7 mouse cellular contexts compared by ENCODE assay signal in genomic region chr13:20184239-20185033, GRCm38 (mm10).
A peak's percentile ranks its signal among the peaks of the same experiment; 100 is the strongest.
DNase-seq lines count a peak whose midpoint lies in the region; ATAC-seq and TF ChIP-seq lines count a peak whose summit lies in the region.

No protein-coding gene starts in this region.

- no peaks in the 10 kb centered on the region for H3K9me3 ChIP-seq in heart, embryonic 11.5 days (replicated peaks; ENCODE audit: control insufficient read depth, low read length)

- no peak overlapping the region for H3K9ac ChIP-seq in heart, embryonic 11.5 days (ENCODE audit: low read depth, low read length)

- H3K4me2 ChIP-seq in heart, embryonic 11.5 days = no peak overlapping the region

- peaks cover 12% of the 10 kb centered on the region for H3K4me1 ChIP-seq in heart, embryonic 11.5 days (ENCODE audit: control insufficient read depth, insufficient read depth, low read length)
- H3K4me1 ChIP-seq in lung, adult 2 months (ENCODE audit: control insufficient read depth, insufficient read depth, low read length) = peaks cover 28% of the 10 kb centered on the region

- peak overlapping the region; percentile 51; the same call in 1 of the 2 replicates for H3K27ac ChIP-seq in heart, embryonic 11.5 days (ENCODE audit: low read depth, low read length)

- no peak for ATAC-seq in heart, embryonic 11.5 days (replicated peaks; ENCODE audit: insufficient number of reproducible peaks, low FRiP score, low TSS enrichment)

- DNase-seq in A20 (ENCODE audit: low read depth, low spot score) = peak; percentile 88
- peak; percentile 69 for DNase-seq in CD4-positive, CD25-positive, alpha-beta regulatory T cell, adult 2 months (ENCODE audit: low read depth, low spot score)
- no peak for DNase-seq in lung, adult 2 months
- peak; percentile 60 for DNase-seq in thymus, postnatal 25 days
- no peak for DNase-seq in gastrocnemius, adult 8-10 months (ENCODE audit: low spot score in 2 of 2)
- DNase-seq in yolk sac, embryonic 10.5 days (ENCODE audit: low spot score) = no peak

- whole genome bisulfite sequencing in heart, embryonic 11.5 days (ENCODE audit: insufficient replicate concordance) = 53% methylated on average over 13 of the region's 13 CpGs
- WGBS in lung, adult 2 months = 38% methylated on average over 13 of the region's 13 CpGs

- no peaks in the 10 kb centered on the region for H3K36me3 ChIP-seq in heart, embryonic 11.5 days (ENCODE audit: control insufficient read depth, insufficient read depth, low read length)

- no peak overlapping the region for H3K4me3 ChIP-seq in heart, embryonic 11.5 days (ENCODE audit: low read depth, low read length)
- peak overlapping the region; percentile 14 for H3K4me3 ChIP-seq in lung, adult 2 months (replicated peaks; ENCODE audit: extremely low read depth, low read depth, low read length)

- 0 out of 2 replicates have a peak, but pooled peaks have one; percentile 5 for TF ChIP-seq POLR2A in lung, adult 2 months (IDR thresholded peaks at IDR 0.05; ENCODE audit: borderline replicate concordance, extremely low read depth, low read depth, low read length)

- no peaks in the 10 kb centered on the region for H3K27me3 ChIP-seq in heart, embryonic 11.5 days (ENCODE audit: control insufficient read depth, insufficient read depth, low read length)

- TF ChIP-seq CTCF in lung, adult 2 months (IDR thresholded peaks at IDR 0.05; ENCODE audit: insufficient read depth, low read length) = no peak

Comparison
In these comparisons a context has a peak if more than half of its experiments do, and no peak if none do; other contexts are left out.
1. DNase-seq: peak in A20 (single experiment), CD4-positive, CD25-positive, alpha-beta regulatory T cell, adult 2 months (single experiment) and thymus, postnatal 25 days (single experiment); none in lung, adult 2 months (single experiment), gastrocnemius, adult 8-10 months (0 of 2) and yolk sac, embryonic 10.5 days (single experiment).